Mouse (Mus musculus) liver, postnatal 0 days (tissue): ENCODE measurements around the gene Nav3.

Experiments
- CTCF ChIP-seq: sonication (generic); IDR thresholded peaks from 2 replicates; pipeline ENCODE4 v1.5.1; 2016; ENCODE audit warnings: antibody characterized with exemption, low read depth
- EP300 ChIP-seq: IDR thresholded peaks from 2 replicates; pipeline ENCODE4 v1.6.1; 2016; ENCODE audit warnings: antibody characterized with exemption, low read depth, mild to moderate bottlenecking

DNA sequence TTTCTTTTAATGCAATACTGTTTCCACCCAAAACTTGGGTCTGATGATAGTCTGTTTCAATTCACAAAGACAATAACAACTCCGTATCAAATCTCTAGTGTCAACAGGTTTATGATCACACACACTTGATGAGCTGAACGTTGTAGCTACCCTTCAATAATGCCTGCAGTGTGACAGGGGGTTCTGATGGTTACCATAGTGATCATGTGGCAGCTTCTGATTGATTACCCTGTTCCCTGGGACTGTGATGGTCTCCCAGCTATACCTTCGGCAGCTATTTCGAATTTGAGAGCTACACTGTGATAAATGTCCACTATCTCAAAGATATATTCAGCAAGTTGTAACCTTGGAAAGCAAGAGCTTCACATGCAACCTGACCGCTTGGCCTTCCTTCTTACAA is 39.0 kb downstream of the Nav3 start:
- TF ChIP-seq CTCF (no peak), EP300 (no peak)
